Mouse (Mus musculus): ENCODE results near the gene Ube2k. TPM values are rescaled to one million over a fixed set of nuclear protein-coding genes. Genes with fewer than 3 reads are reported as not detected.
"Not testable (repeated sequence)": the region's sequence is repeated elsewhere in the genome, so short reads cannot be mapped to it uniquely, and the experiment has no call there.

Gene Ube2k
- polyA plus RNA-seq, 1 experiment from 2014 or later: 156 TPM

DNA sequence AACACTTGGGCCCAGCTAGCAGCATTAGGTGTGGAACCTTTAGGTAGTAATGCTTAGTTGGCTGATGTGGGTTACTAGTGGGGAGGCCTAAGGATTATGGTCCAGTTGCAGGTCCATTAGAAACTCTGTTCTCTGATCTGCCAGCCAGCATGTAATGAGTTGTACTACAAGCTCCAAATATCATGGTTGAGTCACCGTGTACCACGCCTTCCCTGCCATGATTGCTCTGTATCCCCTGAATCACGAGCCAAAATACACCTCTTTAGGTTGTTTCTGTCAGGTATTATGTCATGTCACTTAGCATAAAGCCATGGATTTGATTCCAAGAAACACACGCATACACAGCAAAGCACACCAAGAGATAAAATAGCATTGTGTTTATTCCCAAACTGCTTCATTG is 12.2 kb upstream of the Ube2k start:
- H3K36me3 ChIP-seq (ENCODE audit: inconsistent target): no peaks in the 10 kb centered on the region
- no peaks in the 10 kb centered on the region for H3K79me2 ChIP-seq (ENCODE audit: inconsistent target)
- no peak overlapping the region for H3K27ac ChIP-seq
- H3K4me3 ChIP-seq (ENCODE audit: inconsistent target): no peak overlapping the region
- WGBS (ENCODE audit: missing documents): 92% methylated on average over 4 of the region's 4 CpGs

- H3K79me2 ChIP-seq (ENCODE audit: inconsistent target): no peaks in the 10 kb centered on the region
- H3K36me3 ChIP-seq (ENCODE audit: inconsistent target): no peaks in the 10 kb centered on the region
- 88% methylated on average over 8 of the region's 8 CpGs for WGBS (ENCODE audit: missing documents)
- H3K27ac ChIP-seq: no peak overlapping the region
- no peak overlapping the region for H3K4me3 ChIP-seq (ENCODE audit: inconsistent target)
Measured at GRCm38 (mm10) chr5:65525674-65526443, 11.2 kb upstream of the Ube2k start.

DNA sequence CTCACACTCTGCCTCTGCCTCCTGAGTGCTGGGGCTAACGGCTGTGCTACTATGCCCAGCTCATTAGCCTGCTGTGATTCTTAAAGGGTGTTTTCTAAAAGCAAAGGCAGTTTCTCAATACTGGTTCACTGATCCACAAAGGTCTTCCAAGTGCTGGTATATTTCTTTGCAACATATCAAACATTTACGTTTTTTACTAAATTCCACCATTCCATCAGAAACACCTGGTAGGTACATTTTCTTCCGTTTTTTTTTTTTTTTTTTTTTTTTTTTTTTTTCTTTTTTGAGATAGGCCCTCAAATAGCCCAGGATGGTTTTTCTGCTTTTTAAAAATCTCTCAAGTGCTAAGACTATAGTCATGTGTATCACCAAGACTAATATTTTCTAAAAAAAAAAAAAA is 5.8 kb upstream of the Ube2k start:
- Histone ChIP-seq H3K79me2 (ENCODE audit: inconsistent target) (no peaks in the 10 kb centered on the region), H3K36me3 (ENCODE audit: inconsistent target) (no peaks in the 10 kb centered on the region), H3K4me3 (ENCODE audit: inconsistent target) (no peak overlapping the region), H3K27ac (no peak overlapping the region)
- 92% methylated on average over 3 of the region's 3 CpGs for WGBS (ENCODE audit: missing documents)

- WGBS (ENCODE audit: missing documents): 93% methylated on average over 4 of the region's 4 CpGs
- Histone ChIP-seq H3K27ac (no peak overlapping the region), H3K79me2 (ENCODE audit: inconsistent target) (peaks cover 19% of the 10 kb centered on the region)
Measured at GRCm38 (mm10) chr5:65534496-65534895, 2.5 kb upstream of the Ube2k start.

DNA sequence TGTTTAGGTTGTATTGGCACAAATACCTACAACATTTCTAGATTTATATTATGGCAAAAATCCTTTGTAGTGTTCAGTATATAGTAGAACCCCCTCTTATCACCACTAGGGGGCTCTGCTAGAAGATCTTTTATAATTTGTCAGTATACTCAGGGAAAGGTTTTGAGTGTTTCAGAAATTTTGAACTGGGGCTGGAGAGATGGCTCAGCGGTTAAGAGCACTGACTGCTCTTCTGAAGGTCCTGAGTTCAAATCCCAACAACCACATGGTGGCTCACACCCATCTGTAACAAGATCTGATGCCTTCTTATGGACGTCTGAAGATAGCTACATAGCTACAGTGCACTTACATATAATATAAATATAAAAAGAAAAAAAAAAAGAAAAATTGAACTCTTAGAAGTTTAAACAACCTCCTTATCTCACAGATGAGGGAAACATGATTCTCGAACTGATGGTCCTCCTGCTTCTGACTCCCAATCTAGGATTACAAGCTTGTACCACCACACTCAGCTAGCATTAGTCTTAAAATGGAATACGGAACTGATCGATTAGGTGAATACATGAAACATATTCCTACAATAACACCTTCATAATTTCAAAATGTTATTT is 1.5 kb upstream of the Ube2k start:
- Histone ChIP-seq H3K27ac (no peak overlapping the region), H3K4me3 (ENCODE audit: inconsistent target) (peak overlapping the region; percentile 45; the same call in 1 of the 2 replicates), H3K36me3 (ENCODE audit: inconsistent target) (no peaks in the 10 kb centered on the region), H3K79me2 (ENCODE audit: inconsistent target) (peaks cover 29% of the 10 kb centered on the region)
- 59% methylated on average over 5 of the region's 5 CpGs for WGBS (ENCODE audit: missing documents)

More at GRCm38 (mm10) chr5:65534496-65534895, 2.5 kb upstream of the Ube2k start:
- Histone ChIP-seq H3K36me3 (ENCODE audit: inconsistent target) (no peaks in the 10 kb centered on the region), H3K4me3 (ENCODE audit: inconsistent target) (no peak overlapping the region)

GRCm38 (mm10) chr5:65536068-65536465 is 966 bp upstream of the Ube2k start:
- WGBS (ENCODE audit: missing documents): 60% methylated on average over 10 of the region's 10 CpGs
- Histone ChIP-seq H3K27ac (peak overlapping the region; percentile 39), H3K79me2 (ENCODE audit: inconsistent target) (peaks cover 34% of the 10 kb centered on the region), H3K4me3 (ENCODE audit: inconsistent target) (peak overlapping the region; percentile 45)
- H3K36me3 ChIP-seq (ENCODE audit: inconsistent target): not testable (repeated sequence)

GRCm38 (mm10) chr5:65537420-65538071 is 513 bp downstream of the Ube2k start:
- no peaks in the 10 kb centered on the region for H3K36me3 ChIP-seq (ENCODE audit: inconsistent target)
- WGBS (ENCODE audit: missing documents): 2% methylated on average over 55 of the region's 59 CpGs

DNA sequence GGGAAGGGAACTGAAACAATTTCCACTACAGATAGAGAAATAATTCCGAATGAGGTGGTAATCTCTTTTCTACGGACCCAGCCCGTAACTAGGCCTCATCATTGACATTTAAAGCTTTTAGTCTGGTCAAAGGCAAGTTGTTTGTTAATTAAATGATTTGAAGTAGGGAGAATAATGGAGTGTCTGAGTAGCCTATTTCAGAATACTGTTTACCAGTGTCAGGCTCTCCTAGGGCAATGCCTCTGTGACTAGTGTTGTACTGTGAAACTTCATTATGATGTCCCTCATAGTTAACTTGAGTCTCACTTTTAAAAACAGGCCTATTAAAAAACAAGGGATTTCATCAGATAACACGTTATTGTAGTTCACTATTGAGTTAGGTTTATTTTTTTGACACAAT is 1.1 kb downstream of the Ube2k start:
- peak overlapping the region; percentile 77 for H3K27ac ChIP-seq
- peaks cover 55% of the 10 kb centered on the region for H3K79me2 ChIP-seq (ENCODE audit: inconsistent target)
- WGBS (ENCODE audit: missing documents): 0% methylated on average over 4 of the region's 4 CpGs
- no peaks in the 10 kb centered on the region for H3K36me3 ChIP-seq (ENCODE audit: inconsistent target)
- peak overlapping the region; percentile 89 for H3K4me3 ChIP-seq (ENCODE audit: inconsistent target)

More at GRCm38 (mm10) chr5:65537420-65538071, 513 bp downstream of the Ube2k start:
- Histone ChIP-seq H3K79me2 (ENCODE audit: inconsistent target) (peaks cover 49% of the 10 kb centered on the region), H3K27ac (peak overlapping the region; percentile 77), H3K4me3 (ENCODE audit: inconsistent target) (peak overlapping the region; percentile 89)

DNA sequence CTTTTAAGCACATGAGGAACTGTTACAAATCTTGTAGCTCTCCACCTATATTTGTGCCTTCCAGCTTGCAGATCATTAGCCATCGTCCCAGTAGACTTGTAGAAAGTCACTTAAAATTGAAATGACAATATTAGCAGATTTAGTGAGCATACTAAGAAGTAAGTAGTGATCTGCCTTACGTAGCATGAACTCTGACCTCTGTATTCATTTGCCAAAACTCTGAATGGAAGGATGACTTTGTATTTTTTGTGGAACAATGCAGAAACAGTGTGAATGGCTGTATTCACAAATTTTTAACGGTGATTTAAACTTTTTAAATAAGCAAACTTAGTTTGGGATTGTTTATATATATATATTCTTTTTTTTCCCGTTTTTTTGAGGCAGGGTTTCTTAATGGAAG is 1.8 kb downstream of the Ube2k start:
- no peaks in the 10 kb centered on the region for H3K36me3 ChIP-seq (ENCODE audit: inconsistent target)
- 21% methylated on average over 4 of the region's 4 CpGs for WGBS (ENCODE audit: missing documents)
- H3K79me2 ChIP-seq (ENCODE audit: inconsistent target): peaks cover 62% of the 10 kb centered on the region
- H3K4me3 ChIP-seq (ENCODE audit: inconsistent target): peak overlapping the region; percentile 89
- H3K27ac ChIP-seq: 0 out of 2 replicates have a peak overlapping the region, but pooled peaks have one; percentile 77

DNA sequence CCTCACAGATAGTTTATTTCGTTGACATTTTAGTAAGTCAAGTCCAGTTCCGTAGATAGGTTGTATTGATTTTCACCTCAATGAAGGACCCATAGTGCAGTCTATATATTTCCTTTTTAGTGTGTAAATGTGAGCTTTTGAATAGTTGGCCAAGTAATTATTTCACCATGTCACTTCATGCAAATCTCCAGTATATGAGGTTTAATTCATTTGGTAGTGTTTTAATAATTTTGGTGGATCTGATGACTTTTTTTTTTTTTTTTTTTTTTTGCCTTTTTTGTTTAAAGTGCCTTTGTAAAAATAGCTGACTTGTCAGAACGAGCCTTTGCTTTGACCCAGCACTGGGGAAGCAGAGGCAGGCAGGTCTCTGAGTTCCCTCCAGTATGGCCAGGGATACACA is 2.8 kb downstream of the Ube2k start:
- Histone ChIP-seq H3K36me3 (ENCODE audit: inconsistent target) (no peaks in the 10 kb centered on the region), H3K79me2 (ENCODE audit: inconsistent target) (peaks cover 71% of the 10 kb centered on the region), H3K4me3 (ENCODE audit: inconsistent target) (no peak overlapping the region), H3K27ac (no peak overlapping the region)
- WGBS (ENCODE audit: missing documents): 93% methylated on average over 3 of the region's 3 CpGs

DNA sequence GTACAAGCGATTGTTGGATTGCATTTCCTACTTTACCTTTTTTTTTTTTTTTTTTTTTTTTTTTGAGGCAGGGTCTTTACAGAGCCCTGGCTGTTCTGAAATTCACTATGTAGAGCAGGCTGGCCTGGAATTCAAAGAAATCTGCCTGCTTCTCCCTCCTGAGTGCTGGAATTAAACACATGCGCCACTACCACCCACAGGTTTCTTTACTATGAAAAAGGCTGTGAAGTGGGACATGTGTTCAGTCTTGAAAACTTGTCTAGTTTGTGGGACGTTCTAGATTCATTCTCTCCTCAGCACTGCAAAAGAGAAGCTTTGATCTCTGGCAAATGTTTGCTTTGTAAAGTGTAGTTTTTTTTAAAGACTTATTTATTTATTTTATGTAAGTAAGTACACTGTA is 4.9 kb downstream of the Ube2k start:
- no peak overlapping the region for H3K27ac ChIP-seq
- H3K79me2 ChIP-seq (ENCODE audit: inconsistent target): peaks cover 92% of the 10 kb centered on the region
- WGBS (ENCODE audit: missing documents): 93% methylated on average over 3 of the region's 3 CpGs
- H3K4me3 ChIP-seq (ENCODE audit: inconsistent target): no peak overlapping the region
- H3K36me3 ChIP-seq (ENCODE audit: inconsistent target): no peaks in the 10 kb centered on the region

GRCm38 (mm10) chr5:65543491-65543890 is 6.5 kb downstream of the Ube2k start:
- Histone ChIP-seq H3K79me2 (ENCODE audit: inconsistent target) (peaks cover 100% of the 10 kb centered on the region), H3K4me3 (ENCODE audit: inconsistent target) (no peak overlapping the region), H3K36me3 (ENCODE audit: inconsistent target) (no peaks in the 10 kb centered on the region), H3K27ac (no peak overlapping the region)
- WGBS (ENCODE audit: missing documents): 100% methylated on average over 1 of the region's 1 CpGs

GRCm38 (mm10) chr5:65544616-65545015 is 7.6 kb downstream of the Ube2k start:
- Histone ChIP-seq H3K36me3 (ENCODE audit: inconsistent target) (no peaks in the 10 kb centered on the region), H3K4me3 (ENCODE audit: inconsistent target) (no peak overlapping the region), H3K27ac (no peak overlapping the region), H3K79me2 (ENCODE audit: inconsistent target) (peaks cover 100% of the 10 kb centered on the region)
- 89% methylated on average over 2 of the region's 2 CpGs for WGBS (ENCODE audit: missing documents)

GRCm38 (mm10) chr5:65549677-65550076 is 12.6 kb downstream of the Ube2k start:
- no peak overlapping the region for H3K27ac ChIP-seq
- H3K36me3 ChIP-seq (ENCODE audit: inconsistent target): no peaks in the 10 kb centered on the region

GRCm38 (mm10) chr5:65557109-65557508 is 20.1 kb downstream of the Ube2k start:
- Histone ChIP-seq H3K4me3 (ENCODE audit: inconsistent target) (no peak overlapping the region), H3K36me3 (ENCODE audit: inconsistent target) (no peaks in the 10 kb centered on the region), H3K79me2 (ENCODE audit: inconsistent target) (peaks cover 100% of the 10 kb centered on the region), H3K27ac (no peak overlapping the region)

More at GRCm38 (mm10) chr5:65549677-65550076, 12.6 kb downstream of the Ube2k start:
- no peak overlapping the region for H3K4me3 ChIP-seq (ENCODE audit: inconsistent target)
- 100% methylated on average over 1 of the region's 1 CpGs for WGBS (ENCODE audit: missing documents)
- peaks cover 100% of the 10 kb centered on the region for H3K79me2 ChIP-seq (ENCODE audit: inconsistent target)
